Mouse (Mus musculus): ENCODE data around the gene Pramel5.
"Not testable (repeated sequence)": the region's sequence is repeated elsewhere in the genome, so short reads cannot be mapped to it uniquely, and the experiment has no call there.

Gene Pramel5

DNA sequence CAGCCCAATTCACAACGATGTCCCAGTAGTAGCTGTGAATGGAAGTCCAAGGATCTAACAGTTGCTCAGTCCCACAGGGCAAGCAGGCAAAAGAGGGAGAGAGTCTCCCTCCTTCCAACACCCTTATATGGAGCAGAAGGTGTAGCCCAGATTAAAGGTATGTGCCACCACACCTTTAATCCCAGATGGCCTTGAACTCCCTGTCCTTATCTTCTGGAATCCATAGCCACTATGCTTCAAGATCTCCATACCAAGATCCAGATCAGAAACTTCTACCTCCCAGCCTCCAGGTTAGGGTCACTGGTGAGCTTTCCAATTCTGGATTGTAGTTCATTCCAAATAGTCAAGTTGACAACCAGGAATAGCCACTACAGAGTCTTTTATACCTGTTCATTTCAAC lies at the start of gene Pramel5:
Pramel5 (minus strand) TSS at position 101 of the 400 bp plus-strand sequence.
- DNase-seq: not testable (repeated sequence)

DNA sequence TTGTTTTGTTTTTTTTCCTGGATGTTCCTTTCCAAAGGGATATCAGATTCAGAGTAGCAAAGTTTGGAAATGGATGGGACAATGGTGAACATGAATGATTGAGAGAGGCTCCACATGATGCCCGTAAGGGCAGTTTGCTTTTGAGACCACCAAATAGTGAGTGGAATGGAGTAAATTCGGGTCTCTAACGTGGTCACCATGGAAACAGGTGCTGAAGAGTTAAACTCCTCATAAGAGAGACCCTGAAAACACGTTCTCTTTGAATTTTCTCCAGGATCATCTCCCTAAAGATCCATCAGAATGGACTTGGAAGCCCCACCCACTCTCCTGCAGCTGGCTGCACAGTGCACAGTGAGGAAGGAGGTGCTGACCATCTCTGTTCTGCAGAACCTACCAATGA lies 49.7 kb upstream of the Pramel5 start, which contains the start of gene Gm13128:
Gm13128 (plus strand) TSS at position 301 of the 400 bp plus-strand sequence.
- DNase-seq: not testable (repeated sequence)

DNA sequence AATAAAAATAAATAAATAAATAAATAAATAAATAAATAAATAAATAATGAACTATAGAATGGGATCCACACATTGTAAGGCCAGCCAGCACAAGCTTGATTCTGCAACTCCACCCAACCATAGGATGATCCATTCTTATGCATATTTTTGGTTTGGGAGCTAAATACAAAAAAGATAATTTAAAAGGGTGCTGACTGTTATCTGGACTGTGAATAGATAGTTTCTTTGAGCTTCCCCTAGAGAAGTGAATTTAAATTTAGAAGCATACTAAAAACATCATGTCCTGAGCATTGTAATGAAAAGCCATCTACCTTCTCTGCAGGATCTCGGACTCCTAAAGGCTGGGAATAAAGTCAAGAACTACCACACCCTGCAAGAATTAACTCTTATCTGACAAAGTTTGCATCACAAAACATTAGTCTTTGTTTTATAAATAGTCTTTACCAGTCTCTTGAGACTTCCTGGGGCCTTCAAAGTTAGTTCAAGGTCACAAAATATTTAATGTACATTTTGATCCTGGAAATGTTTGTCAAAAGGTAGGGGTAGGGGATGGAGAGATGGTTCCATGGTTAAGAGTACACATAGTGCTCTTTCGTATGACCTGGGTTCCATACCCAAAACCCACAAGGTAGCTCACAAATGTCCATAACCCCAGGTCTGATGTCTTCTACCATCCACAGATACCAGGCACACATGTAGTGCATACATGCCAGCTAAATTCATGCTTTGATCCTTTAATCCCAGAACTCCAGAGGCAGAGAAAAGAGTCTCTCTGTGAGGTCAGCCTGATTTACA lies 32.6 kb upstream of the Pramel5 start:
- DNase-seq: not testable (repeated sequence)

- not testable (repeated sequence) for DNase-seq
Observed at GRCm38 (mm10) chr4:144299414-144299813, 19.1 kb upstream of the Pramel5 start.

DNA sequence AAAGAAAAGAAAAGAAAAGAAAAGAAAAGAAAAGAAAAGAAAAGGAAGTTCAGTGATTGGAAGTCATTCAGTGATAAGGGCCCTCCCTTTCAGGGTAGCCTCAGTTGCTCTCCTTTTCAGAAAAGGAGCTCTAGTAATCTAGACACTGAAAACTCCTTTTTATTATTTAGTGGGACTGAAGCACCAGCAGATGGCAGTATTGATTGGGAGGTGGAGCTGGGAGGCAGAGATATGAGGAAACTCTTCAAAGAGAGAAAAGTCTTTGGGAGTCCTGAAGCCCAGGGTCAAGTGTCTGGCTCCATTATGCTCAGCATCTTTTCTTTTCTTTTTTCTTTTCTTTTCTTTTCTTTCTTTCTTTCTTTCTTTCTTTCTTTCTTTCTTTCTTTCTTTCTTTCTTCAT lies 25.5 kb downstream of the Pramel5 start:
- DNase-seq: not testable (repeated sequence)

Measured in lung, postnatal 36 days (tissue).